Mouse (Mus musculus) MEL (cell line): ENCODE results near the gene Atp6v1e1. TPM values are rescaled to one million over a fixed set of nuclear protein-coding genes. Genes with fewer than 3 reads are reported as not detected.

Source experiments
- DNase-seq: peaks from one replicate; pipeline ENCODE4 v3.0.0; 2011; ENCODE audit warnings: low read depth, low spot score
- H3K27ac ChIP-seq: 2 replicates; pipeline ENCODE4 v1.5.1; 2012; ENCODE audit warnings: low read depth, mild to moderate bottlenecking, control low read depth, low read length, moderate library complexity; ENCODE audit not compliant: control insufficient read depth
- H3K27me3 ChIP-seq, 2 experiments: fragments of 150-350 bp in 1 of 2; sonication (generic) in 1 of 2; 2 replicates each; pipeline ENCODE4 v1.6.1; 2012; ENCODE audit warnings: low read length in 2 of 2, mild to moderate bottlenecking in 2 of 2, improper control_type of control experiment in 1 of 2, moderate library complexity in 1 of 2; ENCODE audit not compliant: insufficient read depth in 2 of 2, control insufficient read depth in 1 of 2
- H3K36me3 ChIP-seq, 2 experiments: 2 replicates each; pipeline ENCODE4 v1.6.1; 2012 to 2014; ENCODE audit warnings: low read length in 2 of 2, improper control_type of control experiment in 1 of 2, inconsistent platforms in 1 of 2, mild to moderate bottlenecking in 1 of 2; ENCODE audit not compliant: insufficient read depth in 2 of 2, control insufficient read depth in 1 of 2
- H3K4me1 ChIP-seq, 2 experiments: fragments of 150-350 bp in 1 of 2; sonication (generic) in 1 of 2; 2 replicates each; pipeline ENCODE4 v1.6.1; 2012; ENCODE audit warnings: low read length in 2 of 2, improper control_type of control experiment in 1 of 2, mild to moderate bottlenecking in 1 of 2; ENCODE audit not compliant: insufficient read depth in 2 of 2, control insufficient read depth in 1 of 2
- H3K4me3 ChIP-seq, 2 experiments: fragments of 150-350 bp in 1 of 2; sonication (generic) in 1 of 2; 2 replicates each; pipeline ENCODE4 v1.5.1; 2012; ENCODE audit warnings: low read depth in 2 of 2, low read length in 2 of 2, mild to moderate bottlenecking in 2 of 2, moderate library complexity in 2 of 2, control low read depth in 1 of 2, improper control_type of control experiment in 1 of 2; ENCODE audit not compliant: control insufficient read depth in 1 of 2, insufficient read depth in 1 of 2
- H3K79me2 ChIP-seq: 2 replicates; pipeline ENCODE4 v1.6.1; 2012; ENCODE audit warnings: mild to moderate bottlenecking, low read length, moderate library complexity; ENCODE audit not compliant: control insufficient read depth, poor library complexity, insufficient read depth
- H3K9ac ChIP-seq: 2 replicates; pipeline ENCODE4 v1.6.1; 2012; ENCODE audit warnings: low read depth, mild to moderate bottlenecking, control low read depth, low read length, moderate library complexity; ENCODE audit not compliant: control insufficient read depth, poor library complexity, severe bottlenecking
- H3K9me3 ChIP-seq: fragments of 150-350 bp; sonication (generic); replicated peaks from 2 replicates; pipeline ENCODE4 v1.6.1; 2012; ENCODE audit warnings: mild to moderate bottlenecking, low read length, improper control_type of control experiment, moderate library complexity; ENCODE audit not compliant: insufficient read depth
- CHD1 ChIP-seq: IDR thresholded peaks from 2 replicates; pipeline ENCODE4 v1.6.1; 2012; ENCODE audit warnings: low read depth, mild to moderate bottlenecking, inconsistent platforms, low read length, improper control_type of control experiment
- EP300 ChIP-seq, 2 experiments: IDR thresholded peaks; 2 replicates each; pipeline ENCODE4 v1.6.1; 2011; ENCODE audit warnings: improper control_type of control experiment in 2 of 2, low read length in 2 of 2, low read depth in 1 of 2, mild to moderate bottlenecking in 1 of 2
- ETS1 ChIP-seq: IDR thresholded peaks from 2 replicates; pipeline ENCODE4 v1.6.1; 2012; ENCODE audit warnings: low read depth, mild to moderate bottlenecking, inconsistent platforms, low read length, improper control_type of control experiment, moderate library complexity
- GABPA ChIP-seq: IDR thresholded peaks from 2 replicates; pipeline ENCODE4 v1.6.1; 2012; ENCODE audit warnings: low read depth, mild to moderate bottlenecking, inconsistent platforms, low read length, improper control_type of control experiment, moderate library complexity
- GATA1 ChIP-seq: IDR thresholded peaks from 2 replicates; pipeline ENCODE4 v1.6.1; 2011; ENCODE audit warnings: low read depth, low read length, improper control_type of control experiment
- HCFC1 ChIP-seq: IDR thresholded peaks from 2 replicates; pipeline ENCODE4 v1.6.1; 2012; ENCODE audit warnings: low read depth, mild to moderate bottlenecking, inconsistent platforms, low read length, improper control_type of control experiment, moderate library complexity
- MAZ ChIP-seq: IDR thresholded peaks from 2 replicates; pipeline ENCODE4 v1.6.1; 2012; ENCODE audit warnings: low read depth, mild to moderate bottlenecking, inconsistent platforms, low read length, improper control_type of control experiment
- MEF2A ChIP-seq: IDR thresholded peaks from 2 replicates; pipeline ENCODE4 v1.6.1; 2014; ENCODE audit warnings: low read depth, mild to moderate bottlenecking, inconsistent platforms, low read length, improper control_type of control experiment; ENCODE audit not compliant: poor library complexity, insufficient replicate concordance, severe bottlenecking; ENCODE audit errors: extremely low read depth
- MYB ChIP-seq: IDR thresholded peaks from 2 replicates; pipeline ENCODE4 v1.6.1; 2011; ENCODE audit warnings: mild to moderate bottlenecking, low read depth, low read length, improper control_type of control experiment
- NELFE ChIP-seq: IDR thresholded peaks from 2 replicates; pipeline ENCODE4 v1.6.1; 2011; ENCODE audit warnings: low read depth, low read length, improper control_type of control experiment
- POLR2A ChIP-seq, 2 experiments: IDR thresholded peaks; 2 replicates each; pipeline ENCODE4 v1.6.1; 2011 to 2012; ENCODE audit warnings: low read length in 2 of 2, mild to moderate bottlenecking in 2 of 2, control low read depth in 1 of 2, improper control_type of control experiment in 1 of 2, low read depth in 1 of 2, moderate library complexity in 1 of 2; ENCODE audit not compliant: control insufficient read depth in 1 of 2, insufficient read depth in 1 of 2, poor library complexity in 1 of 2
- POLR2AphosphoS2 ChIP-seq: IDR thresholded peaks from 2 replicates; pipeline ENCODE4 v1.6.1; 2011; ENCODE audit warnings: low read length, improper control_type of control experiment
- SMC3 ChIP-seq: IDR thresholded peaks from 2 replicates; pipeline ENCODE4 v1.6.1; 2011; ENCODE audit warnings: low read depth, low read length, improper control_type of control experiment
- TCF12 ChIP-seq: IDR thresholded peaks from 2 replicates; pipeline ENCODE4 v1.6.1; 2014; ENCODE audit warnings: low read depth, mild to moderate bottlenecking, inconsistent platforms, low read length, improper control_type of control experiment, moderate library complexity
- UBTF ChIP-seq: IDR thresholded peaks from 2 replicates; pipeline ENCODE4 v1.6.1; 2012; ENCODE audit warnings: low read depth, mild to moderate bottlenecking, inconsistent platforms, low read length, improper control_type of control experiment, moderate library complexity, borderline replicate concordance; ENCODE audit not compliant: insufficient read depth
- USF2 ChIP-seq, 2 experiments: IDR thresholded peaks; 2 replicates each; pipeline ENCODE4 v1.6.1; 2011 to 2012; ENCODE audit warnings: improper control_type of control experiment in 2 of 2, low read length in 2 of 2, borderline replicate concordance in 1 of 2, inconsistent platforms in 1 of 2, low read depth in 1 of 2, mild to moderate bottlenecking in 1 of 2; ENCODE audit not compliant: insufficient read depth in 1 of 2
- ZMIZ1 ChIP-seq: IDR thresholded peaks from 2 replicates; pipeline ENCODE4 v1.6.1; 2012; ENCODE audit warnings: low read depth, mild to moderate bottlenecking, inconsistent platforms, low read length, improper control_type of control experiment, moderate library complexity
- ZNF384 ChIP-seq: IDR thresholded peaks from 2 replicates; pipeline ENCODE4 v1.6.1; 2012; ENCODE audit warnings: low read depth, mild to moderate bottlenecking, inconsistent platforms, low read length, improper control_type of control experiment
- polyA plus RNA-seq, 2 experiments: library from polyadenylated mRNA; stranded (reverse) in 1 of 2; unstranded in 1 of 2; fragments of >175 nt in 1 of 2; fragments of >200 nt in 1 of 2; gene quantifications; 2 replicates each; pipeline versions ENCODE4 v1.2.1 to v1.2.4; 2012; ENCODE audit warnings: low replicate concordance in 2 of 2, low read depth in 1 of 2; ENCODE audit not compliant: insufficient read length in 2 of 2, insufficient read depth in 1 of 2, missing spikeins in 1 of 2
- total RNA-seq: library from RNA; depleted of rRNA; stranded (reverse); fragments of 300-350 nt; gene quantifications from 2 replicates; pipeline ENCODE4 v1.2.3, GENCODE M21; 2012

The Atp6v1e1 gene
- total and polyA plus RNA-seq, 3 experiments, result 123 to 129 TPM; not detected in 1

DNA sequence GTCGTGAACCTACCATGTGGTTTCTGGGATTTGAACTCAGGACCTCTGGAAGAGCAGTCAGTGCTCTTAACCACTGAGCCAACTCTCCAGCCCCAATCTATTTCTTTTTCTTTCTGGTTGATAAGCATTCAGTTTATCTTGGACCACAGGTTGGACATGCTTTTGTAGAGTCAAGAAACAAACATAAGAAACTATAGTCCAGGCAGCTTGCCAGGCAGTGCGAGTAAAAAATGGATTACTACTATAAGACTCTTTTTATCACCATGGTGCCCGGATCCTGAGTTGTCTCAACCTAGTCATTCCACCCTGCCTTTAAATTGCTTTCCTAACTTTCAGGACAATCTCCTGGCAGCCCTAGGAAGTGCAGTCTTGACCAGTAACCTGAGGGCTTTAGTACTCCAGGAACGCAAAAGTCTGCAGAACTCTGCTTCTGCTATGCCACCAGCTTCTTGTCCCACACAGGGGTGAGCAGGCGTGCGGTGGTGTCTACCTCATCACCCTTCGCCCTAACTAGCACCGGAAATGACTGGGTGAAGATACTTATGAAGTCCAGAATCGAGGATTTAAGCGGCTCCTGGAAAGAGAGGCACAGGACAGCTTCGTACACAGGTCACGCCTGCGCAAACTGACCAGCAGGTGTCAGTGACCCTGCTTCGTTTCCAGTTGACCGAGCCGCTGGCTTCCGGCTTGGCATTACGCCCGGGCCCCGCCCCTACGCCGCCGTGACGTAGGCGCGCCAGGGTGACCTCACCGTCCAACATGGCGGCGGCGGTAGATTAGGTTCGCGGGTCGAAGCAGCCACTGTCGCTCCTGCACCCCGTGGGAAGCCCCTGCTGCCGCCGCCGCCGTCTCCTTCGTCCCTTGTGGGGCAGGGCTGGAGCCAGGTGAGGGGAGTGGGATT, 13.1 kb upstream of the Atp6v1e1 start, which contains the start of gene Bcl2l13 (continued):
- peak; percentile 83 for TF ChIP-seq TCF12
- no peak for TF ChIP-seq USF2 (IDR thresholded peaks at IDR 0.05; ENCODE audit: borderline replicate concordance in 1 of 2, insufficient read depth in 1 of 2, low read depth in 1 of 2, low read length in 2 of 2)
- peak; percentile 82 for TF ChIP-seq HCFC1
- peak; percentile 91; the same call in 1 of the 2 replicates for TF ChIP-seq ZMIZ1
- TF ChIP-seq NELFE, result peak; percentile 74
- no peak for TF ChIP-seq UBTF
- peak; percentile 77 to 94 for TF ChIP-seq POLR2A (IDR thresholded peaks at IDR 0.05; ENCODE audit: control insufficient read depth in 1 of 2, insufficient read depth in 1 of 2, low read depth in 1 of 2, low read length in 2 of 2, poor library complexity in 1 of 2)
- TF ChIP-seq GABPA, result 0 out of 2 replicates have a peak, but pooled peaks have one; percentile 37
- peak; percentile 79; the same call in 1 of the 2 replicates for TF ChIP-seq CHD1
- TF ChIP-seq MEF2A, result no peak
- TF ChIP-seq POLR2AphosphoS2, result peak; percentile 79
- peak; percentile 39; the same call in 1 of the 2 replicates for TF ChIP-seq GATA1
- TF ChIP-seq ETS1, result peak; percentile 84
- peak; percentile 63; the same call in 1 of the 2 replicates for TF ChIP-seq MAZ

DNA sequence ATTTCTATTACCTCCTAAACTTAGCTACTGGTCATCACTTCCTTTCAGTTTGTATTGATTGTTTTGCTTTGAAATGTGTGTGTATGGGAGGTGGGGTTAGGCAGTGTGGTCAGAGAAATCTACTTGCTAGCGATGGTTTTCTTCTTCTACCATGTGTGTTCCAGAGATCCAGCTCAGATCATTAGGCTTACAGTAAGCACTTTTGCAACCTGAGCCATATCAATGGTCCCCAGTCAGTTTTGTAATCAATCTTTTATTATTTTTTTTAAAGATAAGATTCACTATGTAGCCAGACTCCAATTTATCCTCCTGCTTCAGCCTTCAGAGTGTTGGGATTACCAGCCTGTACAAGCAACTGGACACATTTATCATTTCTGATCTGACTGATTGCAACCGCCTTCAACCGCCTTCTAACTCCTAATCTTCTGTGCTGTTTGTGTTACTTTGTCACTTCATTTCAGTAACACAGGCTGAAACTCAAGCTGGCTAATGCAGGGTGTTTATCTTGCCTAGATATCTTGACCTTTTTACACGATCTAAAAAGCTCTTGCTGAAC, 12.3 kb upstream of the Atp6v1e1 start:
- Histone ChIP-seq H3K4me3 (peak overlapping the region in 1 of 2 experiments; percentile 75; a peak in 1 of 4 replicates), H3K9ac (peak overlapping the region; percentile 98; the same call in 1 of the 2 replicates), H3K79me2 (peaks cover 32% of the 10 kb centered on the region), H3K27me3 (no peaks in the 10 kb centered on the region), H3K9me3 (no peaks in the 10 kb centered on the region), H3K36me3 (peaks cover 7 to 50% of the 10 kb centered on the region in 2 experiments), H3K4me1 (peaks cover 23 to 34% of the 10 kb centered on the region in 2 experiments), H3K27ac (peak overlapping the region; percentile 99)
- TF ChIP-seq TCF12 (peak; percentile 91), ZNF384 (0 out of 2 replicates have a peak, but pooled peaks have one; percentile 30), GATA1 (peak; percentile 88), ETS1 (peak; percentile 75; the same call in 1 of the 2 replicates), EP300 (IDR thresholded peaks at IDR 0.05; ENCODE audit: low read depth in 1 of 2, low read length in 2 of 2) (peak; percentile 85 to 94), MYB (peak; percentile 98), USF2 (IDR thresholded peaks at IDR 0.05; ENCODE audit: borderline replicate concordance in 1 of 2, insufficient read depth in 1 of 2, low read depth in 1 of 2, low read length in 2 of 2) (no peak), SMC3 (no peak)
- DNase-seq, result peak; percentile 65
